Mouse (Mus musculus) heart, embryonic 14.5 days (tissue): ENCODE measurements around the gene Prkcg. TPM values are rescaled to one million over a fixed set of nuclear protein-coding genes. Genes with fewer than 3 reads are reported as not detected.

Experiments used
- ATAC-seq: fragments of 200-750 bp; cut with Nextera tagmentation; 2 replicates; pipeline ENCODE4 v1.8.0; 2017; ENCODE audit warnings: low read depth, moderate TSS enrichment; ENCODE audit not compliant: insufficient number of reproducible peaks, insufficient read depth, low FRiP score
- H3K27ac ChIP-seq, 2 experiments: fragments of 200-500 bp in 1 of 2; fragments of 300-500 bp in 1 of 2; sonication (generic) in 1 of 2; replicated peaks in 1 of 2; 2 replicates each; pipeline ENCODE4 v1.5.1; 2012 to 2014; ENCODE audit warnings: low read depth in 2 of 2, low read length in 2 of 2, control low read depth in 1 of 2, mild to moderate bottlenecking in 1 of 2, mixed read lengths in 1 of 2; ENCODE audit not compliant: control insufficient read depth in 1 of 2, insufficient read depth in 1 of 2
- H3K27me3 ChIP-seq: fragments of 300-500 bp; sonication (generic); 2 replicates; pipeline ENCODE4 v1.6.1; 2014; ENCODE audit warnings: mild to moderate bottlenecking, low read length, control low read depth; ENCODE audit not compliant: control insufficient read depth, insufficient read depth
- H3K36me3 ChIP-seq: fragments of 300-500 bp; sonication (generic); 2 replicates; pipeline ENCODE4 v1.6.1; 2014; ENCODE audit warnings: mild to moderate bottlenecking, control low read depth, low read length, mixed read lengths; ENCODE audit not compliant: control insufficient read depth, insufficient read depth
- H3K4me1 ChIP-seq, 2 experiments: fragments of 200-500 bp in 1 of 2; fragments of 300-500 bp in 1 of 2; sonication (generic) in 1 of 2; 2 replicates each; pipeline ENCODE4 v1.6.1; 2012 to 2014; ENCODE audit warnings: low read length in 2 of 2, control low read depth in 1 of 2, mixed read lengths in 1 of 2; ENCODE audit not compliant: control insufficient read depth in 2 of 2, insufficient read depth in 2 of 2
- H3K4me2 ChIP-seq: fragments of 300-500 bp; sonication (generic); 2 replicates; pipeline ENCODE4 v1.6.1; 2014; ENCODE audit warnings: mild to moderate bottlenecking, low read length
- H3K4me3 ChIP-seq, 2 experiments: fragments of 200-500 bp in 1 of 2; fragments of 300-500 bp in 1 of 2; sonication (generic) in 1 of 2; 2 replicates each; pipeline ENCODE4 v1.5.1; 2012 to 2014; ENCODE audit warnings: low read length in 2 of 2, mild to moderate bottlenecking in 2 of 2, control low read depth in 1 of 2, low read depth in 1 of 2, moderate library complexity in 1 of 2; ENCODE audit not compliant: control insufficient read depth in 1 of 2, insufficient read depth in 1 of 2
- H3K9ac ChIP-seq: fragments of 300-500 bp; sonication (generic); 2 replicates; pipeline ENCODE4 v1.6.1; 2014; ENCODE audit warnings: mild to moderate bottlenecking, low read length
- H3K9me3 ChIP-seq: fragments of 300-500 bp; sonication (generic); 2 replicates; pipeline ENCODE4 v1.6.1; 2016; ENCODE audit warnings: low read length, control low read depth; ENCODE audit not compliant: control insufficient read depth
- WGBS: fragments of 180-500 bp; shearing (Covaris S2); extraction: QIAGEN DNeasy Blood & Tissue Kit; methylation state at CpG from one replicate; pipeline ENCODE4 v1.1.7; 2014; 5-methylcytosine and 5-hydroxymethylcytosine counted together
- polyA plus RNA-seq: library from polyadenylated mRNA; unstranded; fragments of >200 nt; fragmentation: Nextera tagmentation; extraction: Ambion mirVana; gene quantifications from 2 replicates; pipeline ENCODE4 v1.2.1, GENCODE M21; 2014

Gene Prkcg
- polyA plus RNA-seq, 1 experiment from 2014 or later, result 0.28 TPM

- Histone ChIP-seq H3K4me1 (no peaks in the 10 kb centered on the region; a peak in 1 of 4 replicates), H3K4me2 (no peak overlapping the region), H3K4me3 (no peak overlapping the region), H3K27me3 (no peaks in the 10 kb centered on the region), H3K27ac (no peak overlapping the region), H3K9ac (no peak overlapping the region), H3K36me3 (no peaks in the 10 kb centered on the region), H3K9me3 (no peaks in the 10 kb centered on the region)
- ATAC-seq, result no peak
- WGBS, result 94% methylated on average over 1 of the region's 1 CpGs
Observed at GRCm38 (mm10) chr7:3323826-3324225, 34.8 kb downstream of the Prkcg start.

- ATAC-seq, result no peak
- no peaks in the 10 kb centered on the region for H3K36me3 ChIP-seq
- H3K27me3 ChIP-seq, result peaks cover 32% of the 10 kb centered on the region
- no peak overlapping the region for H3K27ac ChIP-seq
- 40% methylated on average over 4 of the region's 4 CpGs for WGBS
- H3K4me1 ChIP-seq, result no peaks in the 10 kb centered on the region; a peak in 1 of 4 replicates
- H3K9me3 ChIP-seq, result no peaks in the 10 kb centered on the region
- H3K9ac ChIP-seq, result no peak overlapping the region
- no peak overlapping the region for H3K4me2 ChIP-seq
- no peak overlapping the region for H3K4me3 ChIP-seq
Observed at GRCm38 (mm10) chr7:3327961-3328360, 39.0 kb downstream of the Prkcg start.

DNA sequence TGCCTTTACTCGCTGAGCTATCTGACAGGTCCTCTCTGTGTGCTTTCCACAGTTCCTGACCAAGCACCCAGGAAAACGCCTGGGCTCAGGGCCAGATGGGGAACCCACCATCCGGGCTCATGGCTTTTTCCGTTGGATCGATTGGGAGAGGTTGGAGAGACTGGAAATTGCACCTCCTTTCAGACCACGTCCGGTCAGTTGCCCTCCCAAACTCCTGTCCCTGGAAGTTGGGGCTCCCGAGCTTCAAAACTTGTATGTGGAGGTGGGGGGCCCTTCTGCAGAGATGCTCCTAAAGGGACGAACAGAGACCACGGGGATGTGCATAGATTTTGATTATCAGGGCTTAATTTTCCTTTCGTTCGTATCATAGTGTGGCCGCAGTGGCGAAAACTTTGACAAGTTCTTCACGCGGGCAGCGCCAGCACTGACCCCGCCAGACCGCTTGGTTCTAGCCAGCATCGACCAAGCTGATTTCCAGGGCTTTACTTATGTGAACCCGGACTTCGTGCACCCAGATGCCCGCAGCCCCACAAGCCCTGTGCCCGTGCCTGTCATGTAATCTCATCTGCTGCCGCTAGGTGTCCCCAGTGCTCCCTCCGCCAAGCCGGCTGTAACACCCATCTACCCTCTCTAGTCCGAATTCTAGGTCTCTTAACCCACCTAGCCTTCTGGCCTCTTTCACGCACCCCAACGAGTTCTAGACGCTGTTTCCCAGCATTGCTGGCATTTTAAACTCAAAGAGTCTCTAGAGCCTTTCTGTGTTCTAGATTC is 41.0 kb downstream of the Prkcg start:
- peaks cover 0 to 3% of the 10 kb centered on the region in 2 experiments; a peak in 1 of 4 replicates for H3K4me1 ChIP-seq
- peaks cover 48% of the 10 kb centered on the region for H3K27me3 ChIP-seq
- no peaks in the 10 kb centered on the region for H3K36me3 ChIP-seq
- H3K9ac ChIP-seq, result no peak overlapping the region
- no peak overlapping the region for H3K4me3 ChIP-seq
- peak overlapping the region; percentile 33; the same call in 1 of the 2 replicates for H3K4me2 ChIP-seq
- H3K9me3 ChIP-seq, result no peaks in the 10 kb centered on the region
- no peak overlapping the region for H3K27ac ChIP-seq
- WGBS, result 18% methylated on average over 31 of the region's 31 CpGs
- ATAC-seq, result no peak

DNA sequence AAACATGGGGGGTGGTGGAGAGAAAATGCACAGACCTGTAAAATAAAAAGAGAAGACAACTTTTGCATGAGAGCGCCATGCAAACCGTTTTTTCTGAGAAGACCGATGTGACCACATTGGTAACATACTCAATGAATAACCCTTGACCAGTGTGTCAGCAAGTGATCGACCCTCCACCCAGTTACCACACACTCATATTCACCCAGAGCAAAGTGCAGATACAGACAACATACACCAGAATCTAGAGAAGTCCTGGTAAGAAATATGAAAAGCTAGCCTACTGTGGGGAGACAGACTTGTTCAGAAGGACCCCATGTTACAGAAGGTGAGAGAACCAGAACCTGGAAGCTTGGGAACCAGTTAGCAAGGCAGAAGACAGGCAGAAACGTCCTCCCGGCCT is 42.2 kb downstream of the Prkcg start:
- 51% methylated on average over 6 of the region's 6 CpGs for WGBS
- Histone ChIP-seq H3K27ac (no peak overlapping the region), H3K36me3 (no peaks in the 10 kb centered on the region), H3K4me3 (peak overlapping the region in 1 of 2 experiments; percentile 39; a peak in 2 of 4 replicates), H3K4me2 (peak overlapping the region; percentile 66), H3K9me3 (no peaks in the 10 kb centered on the region), H3K27me3 (peaks cover 54% of the 10 kb centered on the region), H3K4me1 (peaks cover 0 to 3% of the 10 kb centered on the region in 2 experiments; a peak in 1 of 4 replicates), H3K9ac (peak overlapping the region; percentile 51; the same call in 1 of the 2 replicates)
- no peak for ATAC-seq

- ATAC-seq, result peak; percentile 79
- peaks cover 0 to 3% of the 10 kb centered on the region in 2 experiments; a peak in 1 of 4 replicates for H3K4me1 ChIP-seq
- peak overlapping the region; percentile 66 for H3K4me2 ChIP-seq
- H3K36me3 ChIP-seq, result no peaks in the 10 kb centered on the region
- no peak overlapping the region for H3K27ac ChIP-seq
- peak overlapping the region; percentile 51 for H3K9ac ChIP-seq
- 2% methylated on average over 26 of the region's 27 CpGs for WGBS
- H3K4me3 ChIP-seq, result peak overlapping the region; percentile 36 to 39
- peaks cover 54% of the 10 kb centered on the region for H3K27me3 ChIP-seq
- H3K9me3 ChIP-seq, result no peaks in the 10 kb centered on the region
Observed at GRCm38 (mm10) chr7:3331581-3332223, 42.7 kb downstream of the Prkcg start.

- no peak for ATAC-seq
- WGBS, result 4% methylated on average over 4 of the region's 4 CpGs
- H3K4me1 ChIP-seq, result peaks cover 0 to 3% of the 10 kb centered on the region in 2 experiments; a peak in 1 of 4 replicates
- H3K27me3 ChIP-seq, result peaks cover 54% of the 10 kb centered on the region
- H3K36me3 ChIP-seq, result no peaks in the 10 kb centered on the region
- H3K27ac ChIP-seq, result no peak overlapping the region
- H3K9ac ChIP-seq, result no peak overlapping the region; the same call in 1 of the 2 replicates
- no peaks in the 10 kb centered on the region for H3K9me3 ChIP-seq
- peak overlapping the region; percentile 36 to 39 for H3K4me3 ChIP-seq
- H3K4me2 ChIP-seq, result peak overlapping the region; percentile 66
Observed at GRCm38 (mm10) chr7:3332224-3332615, 43.2 kb downstream of the Prkcg start.

- Histone ChIP-seq H3K27ac (0 out of 4 replicates have a peak within 1 kb of the TSS, but pooled peaks of 1 of the 2 experiments have one; percentile 10), H3K27me3 (peaks cover 54% of the 10 kb centered on the region), H3K9ac (peak within 1 kb of the TSS; percentile 65), H3K4me3 (peak within 1 kb of the TSS; percentile 38 to 39), H3K9me3 (no peaks in the 10 kb centered on the region), H3K4me1 (peaks cover 0 to 3% of the 10 kb centered on the region in 2 experiments; a peak in 1 of 4 replicates), H3K4me2 (peak within 1 kb of the TSS; percentile 66), H3K36me3 (no peaks in the 10 kb centered on the region)
- WGBS, result 1% methylated on average over 55 of the region's 65 CpGs
- no peak for ATAC-seq
Observed at GRCm38 (mm10) chr7:3332619-3333521, 43.9 kb downstream of the Prkcg start, which contains the start of gene Cacng7. Gene Cacng7 (plus strand): TSS chr7:3332955.
